Mouse (Mus musculus): ENCODE results near the gene Supt16. TPM values are rescaled to one million over a fixed set of nuclear protein-coding genes. Genes with fewer than 3 reads are reported as not detected.

Supt16 gene
- polyA plus RNA-seq, 1 experiment: 117 TPM

GRCm38 (mm10) chr14:52141445-52142127, 55.6 kb downstream of the Supt16 start:
- Histone ChIP-seq H3K4me3 (replicated peaks; ENCODE audit: control insufficient read depth, low read depth, low read length) (peak overlapping the region; percentile 57), H3K4me1 (ENCODE audit: control insufficient read depth, insufficient read depth, low read length) (no peaks in the 10 kb centered on the region; the same call in 1 of the 2 replicates), H3K27ac (ENCODE audit: control insufficient read depth, insufficient read depth, low read depth, low read length, poor library complexity) (peak overlapping the region; percentile 7)
- WGBS: 5% methylated on average over 16 of the region's 16 CpGs
- TF ChIP-seq POLR2A (IDR thresholded peaks at IDR 0.05; ENCODE audit: borderline replicate concordance, control insufficient read depth, low read depth, low read length) (no peak), CTCF (IDR thresholded peaks at IDR 0.05; ENCODE audit: control insufficient read depth, insufficient read depth, low read length) (no peak)

GRCm38 (mm10) chr14:52140577-52141444, 56.4 kb downstream of the Supt16 start:
- Histone ChIP-seq H3K4me1 (ENCODE audit: control insufficient read depth, insufficient read depth, low read length) (no peaks in the 10 kb centered on the region; the same call in 1 of the 2 replicates), H3K4me3 (replicated peaks; ENCODE audit: control insufficient read depth, low read depth, low read length) (peak overlapping the region; percentile 57), H3K27ac (ENCODE audit: control insufficient read depth, insufficient read depth, low read depth, low read length, poor library complexity) (peak overlapping the region; percentile 31)
- TF ChIP-seq CTCF (IDR thresholded peaks at IDR 0.05; ENCODE audit: control insufficient read depth, insufficient read depth, low read length) (no peak), POLR2A (IDR thresholded peaks at IDR 0.05; ENCODE audit: borderline replicate concordance, control insufficient read depth, low read depth, low read length) (no peak)
- WGBS: 1% methylated on average over 19 of the region's 19 CpGs

GRCm38 (mm10) chr14:52133584-52133983, 63.6 kb downstream of the Supt16 start:
- Histone ChIP-seq H3K4me3 (replicated peaks; ENCODE audit: control insufficient read depth, low read depth, low read length) (no peak overlapping the region), H3K27ac (ENCODE audit: control insufficient read depth, insufficient read depth, low read depth, low read length, poor library complexity) (no peak overlapping the region), H3K4me1 (ENCODE audit: control insufficient read depth, insufficient read depth, low read length) (peaks cover 1% of the 10 kb centered on the region; the same call in 1 of the 2 replicates)
- no peak for TF ChIP-seq CTCF (IDR thresholded peaks at IDR 0.05; ENCODE audit: control insufficient read depth, insufficient read depth, low read length)
- TF ChIP-seq POLR2A (IDR thresholded peaks at IDR 0.05; ENCODE audit: borderline replicate concordance, control insufficient read depth, low read depth, low read length): no peak
- WGBS: 15% methylated on average over 5 of the region's 5 CpGs

DNA sequence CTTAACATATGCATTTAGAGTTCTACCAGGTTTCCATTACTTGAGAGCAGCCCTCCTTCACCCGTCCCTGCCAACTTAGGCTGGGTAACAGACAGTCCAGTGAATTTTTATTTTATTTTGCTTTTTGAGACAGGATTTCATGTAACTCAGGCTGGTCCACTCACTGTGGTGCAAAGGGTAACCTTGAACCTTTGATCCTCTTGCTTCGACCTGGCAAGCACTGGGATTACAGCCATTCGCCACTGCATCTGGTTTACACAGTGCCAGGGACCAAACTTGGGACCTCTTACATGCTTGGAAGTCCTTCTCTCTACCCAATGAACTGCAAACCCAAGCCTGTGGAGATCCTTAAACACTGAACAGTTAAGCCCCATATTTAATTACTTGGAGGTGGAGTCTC, 72.6 kb downstream of the Supt16 start:
- no peak for TF ChIP-seq POLR2A (IDR thresholded peaks at IDR 0.05; ENCODE audit: borderline replicate concordance, control insufficient read depth, low read depth, low read length)
- no peak for TF ChIP-seq CTCF (IDR thresholded peaks at IDR 0.05; ENCODE audit: control insufficient read depth, insufficient read depth, low read length)
- H3K27ac ChIP-seq (ENCODE audit: control insufficient read depth, insufficient read depth, low read depth, low read length, poor library complexity): no peak overlapping the region
- 87% methylated on average over 3 of the region's 3 CpGs for WGBS
- no peak overlapping the region for H3K4me3 ChIP-seq (replicated peaks; ENCODE audit: control insufficient read depth, low read depth, low read length)
- no peaks in the 10 kb centered on the region for H3K4me1 ChIP-seq (ENCODE audit: control insufficient read depth, insufficient read depth, low read length)

DNA sequence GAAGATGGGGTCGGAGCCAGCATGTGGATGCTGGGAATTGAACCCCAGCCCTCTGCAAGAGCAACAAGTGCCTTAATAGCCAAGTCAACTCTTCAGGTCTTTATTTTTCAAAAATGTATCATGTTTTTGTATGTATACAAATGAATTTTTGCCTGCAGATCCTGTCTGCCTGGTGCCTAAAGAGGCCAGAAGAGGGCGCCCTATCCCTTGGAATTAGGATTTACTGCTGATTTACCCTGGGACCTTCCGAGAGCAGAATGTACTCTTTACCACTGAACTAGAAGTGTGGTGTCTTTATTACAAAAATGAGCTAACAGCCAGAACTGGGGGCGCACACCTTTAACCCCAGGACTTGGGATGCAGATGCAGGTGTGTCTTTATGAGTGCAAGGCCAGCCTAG, 73.3 kb downstream of the Supt16 start:
- no peak for TF ChIP-seq POLR2A (IDR thresholded peaks at IDR 0.05; ENCODE audit: borderline replicate concordance, control insufficient read depth, low read depth, low read length)
- TF ChIP-seq CTCF (IDR thresholded peaks at IDR 0.05; ENCODE audit: control insufficient read depth, insufficient read depth, low read length): peak; percentile 62

DNA sequence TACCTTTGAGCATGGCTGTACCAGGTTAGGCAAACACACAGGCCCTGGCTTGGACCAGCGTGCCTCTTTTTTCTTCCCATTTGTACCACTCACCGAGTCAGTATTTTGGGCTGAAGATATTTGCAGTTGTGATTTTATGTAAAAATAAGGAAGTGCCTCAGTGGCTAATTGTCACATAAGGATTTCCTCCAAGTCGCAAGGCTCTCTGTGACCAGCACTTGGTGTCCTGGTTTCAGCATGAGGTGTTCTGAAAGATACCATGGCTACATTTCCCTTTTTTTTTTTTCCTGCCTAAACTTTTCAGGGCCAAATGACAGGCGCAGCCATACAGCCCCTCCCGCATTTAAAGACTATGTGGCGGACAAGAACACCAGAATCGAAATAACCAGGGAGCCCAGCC, 77.0 kb downstream of the Supt16 start:
- TF ChIP-seq CTCF (IDR thresholded peaks at IDR 0.05; ENCODE audit: control insufficient read depth, insufficient read depth, low read length) (no peak), POLR2A (IDR thresholded peaks at IDR 0.05; ENCODE audit: borderline replicate concordance, control insufficient read depth, low read depth, low read length) (no peak)
- Histone ChIP-seq H3K4me3 (replicated peaks; ENCODE audit: control insufficient read depth, low read depth, low read length) (peak overlapping the region; percentile 39), H3K27ac (ENCODE audit: control insufficient read depth, insufficient read depth, low read depth, low read length, poor library complexity) (no peak overlapping the region), H3K4me1 (ENCODE audit: control insufficient read depth, insufficient read depth, low read length) (no peaks in the 10 kb centered on the region)
- WGBS: 6% methylated on average over 7 of the region's 7 CpGs

More for the DNA sequence above, 73.3 kb downstream of the Supt16 start:
- 23% methylated on average over 4 of the region's 4 CpGs for WGBS
- no peak overlapping the region for H3K4me3 ChIP-seq (replicated peaks; ENCODE audit: control insufficient read depth, low read depth, low read length)
- H3K4me1 ChIP-seq (ENCODE audit: control insufficient read depth, insufficient read depth, low read length): no peaks in the 10 kb centered on the region
- no peak overlapping the region for H3K27ac ChIP-seq (ENCODE audit: control insufficient read depth, insufficient read depth, low read depth, low read length, poor library complexity)

DNA sequence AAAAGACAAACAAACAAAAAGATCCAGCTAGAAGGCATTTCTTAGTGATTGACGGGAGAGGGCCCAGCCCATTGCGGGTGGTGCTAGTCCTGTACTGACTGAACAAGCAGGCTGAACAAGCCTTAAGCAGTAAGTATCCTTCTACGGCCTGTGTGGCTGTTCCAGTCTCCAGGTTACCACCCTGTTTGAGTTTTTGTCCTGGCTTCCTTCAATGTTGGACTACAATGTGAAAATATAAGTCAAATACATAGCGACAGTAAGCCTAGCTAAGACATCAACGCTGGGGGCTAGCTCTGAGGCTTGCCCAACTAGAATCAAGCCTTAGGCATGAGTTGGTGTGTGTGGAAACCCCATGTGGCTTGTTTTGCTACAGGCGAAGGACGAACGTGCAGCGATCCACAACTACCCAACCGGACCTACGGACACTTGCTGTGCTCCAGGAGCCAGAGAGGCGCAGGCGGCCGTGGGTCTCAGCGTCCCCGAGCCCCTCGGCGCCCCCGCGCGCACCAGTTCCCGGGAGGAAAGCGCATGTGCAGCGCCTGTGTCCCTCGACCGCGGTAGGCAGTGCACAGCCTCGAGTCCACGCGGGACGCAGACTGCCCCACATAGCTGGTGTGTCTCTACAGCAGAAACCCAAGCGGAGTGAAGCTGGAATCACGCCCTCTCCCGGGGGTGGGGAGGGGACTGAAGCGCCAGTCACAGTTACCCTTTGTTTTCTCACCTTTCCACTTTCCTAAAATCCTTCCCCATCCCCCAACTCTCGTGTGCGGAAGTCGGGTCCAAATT, 78.2 kb downstream of the Supt16 start:
- TF ChIP-seq POLR2A (IDR thresholded peaks at IDR 0.05; ENCODE audit: borderline replicate concordance, control insufficient read depth, low read depth, low read length) (no peak), CTCF (IDR thresholded peaks at IDR 0.05; ENCODE audit: control insufficient read depth, insufficient read depth, low read length) (peak; percentile 7; the same call in 1 of the 2 replicates)
- H3K4me3 ChIP-seq (replicated peaks; ENCODE audit: control insufficient read depth, low read depth, low read length): peak overlapping the region; percentile 56
- WGBS: 2% methylated on average over 38 of the region's 38 CpGs
- no peaks in the 10 kb centered on the region for H3K4me1 ChIP-seq (ENCODE audit: control insufficient read depth, insufficient read depth, low read length)
- H3K27ac ChIP-seq (ENCODE audit: control insufficient read depth, insufficient read depth, low read depth, low read length, poor library complexity): peak overlapping the region; percentile 1; the same call in 1 of the 2 replicates
